Mouse (Mus musculus) limb, embryonic 11.5 days (tissue): ENCODE measurements around the gene Efcab3. TPM values are rescaled to one million over a fixed set of nuclear protein-coding genes. Genes with fewer than 3 reads are reported as not detected.

ENCODE experiments used
- ATAC-seq: fragments of 200-750 bp; cut with Nextera tagmentation; 2 replicates; pipeline ENCODE4 v1.8.0; 2017; ENCODE audit warnings: low read depth; ENCODE audit not compliant: insufficient number of reproducible peaks, low FRiP score, low TSS enrichment
- DNase-seq: peaks from one replicate; pipeline ENCODE4 v3.0.0-alpha.2; 2015; ENCODE audit warnings: low spot score
- H3K27ac ChIP-seq: fragments of 300-500 bp; sonication (generic); replicated peaks from 2 replicates; pipeline ENCODE4 v1.5.1; 2014; ENCODE audit warnings: low read depth, mild to moderate bottlenecking, low read length
- H3K27me3 ChIP-seq: fragments of 300-500 bp; sonication (generic); 2 replicates; pipeline ENCODE4 v1.6.1; 2014; ENCODE audit warnings: mild to moderate bottlenecking, low read length, mixed read lengths; ENCODE audit not compliant: control insufficient read depth, insufficient read depth
- H3K36me3 ChIP-seq: fragments of 300-500 bp; sonication (generic); 2 replicates; pipeline ENCODE4 v1.6.1; 2014; ENCODE audit warnings: mild to moderate bottlenecking, low read length, moderate library complexity, mixed read lengths; ENCODE audit not compliant: control insufficient read depth, insufficient read depth
- H3K4me1 ChIP-seq: fragments of 300-500 bp; sonication (generic); 2 replicates; pipeline ENCODE4 v1.6.1; 2014; ENCODE audit warnings: low read length, mixed read lengths; ENCODE audit not compliant: control insufficient read depth, insufficient read depth
- H3K4me2 ChIP-seq: fragments of 300-500 bp; sonication (generic); 2 replicates; pipeline ENCODE4 v1.6.1; 2014; ENCODE audit warnings: low read depth, mild to moderate bottlenecking, moderate library complexity; ENCODE audit not compliant: severe bottlenecking
- H3K4me3 ChIP-seq: fragments of 300-500 bp; sonication (generic); 2 replicates; pipeline ENCODE4 v1.5.1; 2014; ENCODE audit warnings: low read depth, low read length
- H3K9ac ChIP-seq: fragments of 300-500 bp; sonication (generic); 2 replicates; pipeline ENCODE4 v1.6.1; 2014; ENCODE audit warnings: mild to moderate bottlenecking, low read length
- H3K9me3 ChIP-seq: fragments of 300-500 bp; sonication (generic); 2 replicates; pipeline ENCODE4 v1.6.1; 2016; ENCODE audit warnings: low read length; ENCODE audit not compliant: control insufficient read depth
- WGBS: fragments of 180-500 bp; shearing (Covaris S2); extraction: QIAGEN DNeasy Blood & Tissue Kit; methylation state at CpG from one replicate; pipeline ENCODE4 v1.1.7; 2014; 5-methylcytosine and 5-hydroxymethylcytosine counted together
- polyA plus RNA-seq: library from polyadenylated mRNA; unstranded; fragments of >200 nt; fragmentation: Nextera tagmentation; extraction: Ambion mirVana; gene quantifications from 2 replicates; pipeline ENCODE4 v1.2.1, GENCODE M21; 2014

Gene Efcab3
- polyA plus RNA-seq, 1 experiment from 2014 or later: not detected

DNA sequence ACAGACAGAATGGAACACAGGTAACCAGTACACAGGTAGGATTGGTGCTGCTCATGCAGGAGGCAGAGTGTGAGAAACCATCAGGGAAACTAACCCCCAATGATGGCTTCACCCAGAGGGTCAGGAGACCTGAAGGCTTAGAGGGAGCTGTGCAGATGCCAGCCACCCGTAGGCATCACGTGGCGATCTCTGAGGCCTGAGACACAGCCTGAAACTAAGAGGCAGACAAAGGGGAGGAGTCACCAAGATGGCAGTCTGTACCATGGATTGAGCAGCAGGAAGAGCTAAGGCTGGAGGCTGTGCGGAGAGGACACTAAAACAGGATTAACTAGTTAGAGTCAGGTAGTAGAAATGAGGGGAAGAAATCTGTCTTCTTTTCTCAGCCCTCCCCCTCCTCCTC is 87.3 kb downstream of the Efcab3 start:
- H3K27ac ChIP-seq: no peak overlapping the region
- H3K9ac ChIP-seq: no peak overlapping the region
- peaks cover 26% of the 10 kb centered on the region for H3K4me1 ChIP-seq
- no peak for DNase-seq
- H3K36me3 ChIP-seq: no peaks in the 10 kb centered on the region
- H3K9me3 ChIP-seq: no peaks in the 10 kb centered on the region
- no peak overlapping the region for H3K4me2 ChIP-seq
- no peak for ATAC-seq
- 64% methylated on average over 4 of the region's 4 CpGs for WGBS
- H3K4me3 ChIP-seq: no peak overlapping the region
- 0 out of 2 replicates have a peak, but pooled peaks cover 2% of the 10 kb centered on the region for H3K27me3 ChIP-seq

GRCm38 (mm10) chr11:105151226-105152016 is 88.0 kb downstream of the Efcab3 start:
- H3K27me3 ChIP-seq: no peaks in the 10 kb centered on the region
- 0 out of 2 replicates have a peak overlapping the region, but pooled peaks have one; percentile 1 for H3K4me2 ChIP-seq
- no peak overlapping the region for H3K9ac ChIP-seq
- ATAC-seq (peak; percentile 66), DNase-seq (peak; percentile 77)
- H3K36me3 ChIP-seq: no peaks in the 10 kb centered on the region
- 11% methylated on average over 17 of the region's 19 CpGs for WGBS
- no peak overlapping the region for H3K27ac ChIP-seq
- H3K9me3 ChIP-seq: no peaks in the 10 kb centered on the region
- H3K4me3 ChIP-seq: 0 out of 2 replicates have a peak overlapping the region, but pooled peaks have one; percentile 1
- peaks cover 26% of the 10 kb centered on the region for H3K4me1 ChIP-seq

GRCm38 (mm10) chr11:105152017-105152300 is 88.6 kb downstream of the Efcab3 start:
- no peak overlapping the region for H3K27ac ChIP-seq
- WGBS: 54% methylated on average over 2 of the region's 4 CpGs
- no peaks in the 10 kb centered on the region for H3K27me3 ChIP-seq
- no peak for ATAC-seq
- H3K9me3 ChIP-seq: no peaks in the 10 kb centered on the region
- H3K4me3 ChIP-seq: no peak overlapping the region
- peaks cover 26% of the 10 kb centered on the region for H3K4me1 ChIP-seq
- no peak for DNase-seq
- no peak overlapping the region for H3K4me2 ChIP-seq
- no peaks in the 10 kb centered on the region for H3K36me3 ChIP-seq
- H3K9ac ChIP-seq: no peak overlapping the region

DNA sequence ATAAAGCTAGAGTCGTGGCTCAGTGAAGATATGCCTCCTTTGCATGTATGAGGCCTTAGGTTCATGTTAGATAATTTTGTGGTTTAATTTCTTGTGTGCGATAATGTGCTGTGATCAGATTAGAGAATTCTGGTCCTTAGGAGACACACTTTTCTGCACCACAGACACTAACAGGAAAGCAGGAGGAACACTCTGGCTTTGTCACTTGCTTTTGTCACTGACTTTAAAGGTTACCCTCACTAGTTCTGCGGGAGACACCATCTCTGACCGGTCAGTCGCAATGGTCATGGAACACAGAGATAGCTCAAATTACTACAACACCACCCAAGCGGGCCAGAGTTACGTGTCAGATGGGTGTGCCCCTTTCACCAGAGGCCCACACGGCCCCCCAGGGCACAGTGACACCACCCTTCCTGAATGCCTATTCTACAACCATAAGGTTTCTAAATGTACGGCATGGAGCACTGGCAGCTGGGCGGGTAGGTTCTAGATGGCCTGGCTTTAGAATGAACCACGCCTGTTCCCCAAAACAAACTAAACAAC is 89.0 kb downstream of the Efcab3 start:
- no peak overlapping the region for H3K27ac ChIP-seq
- no peak overlapping the region for H3K4me3 ChIP-seq
- ATAC-seq (no peak), DNase-seq (no peak)
- 59% methylated on average over 11 of the region's 11 CpGs for WGBS
- no peak overlapping the region for H3K9ac ChIP-seq
- no peaks in the 10 kb centered on the region for H3K9me3 ChIP-seq
- H3K27me3 ChIP-seq: no peaks in the 10 kb centered on the region
- H3K4me1 ChIP-seq: peaks cover 26% of the 10 kb centered on the region
- no peaks in the 10 kb centered on the region for H3K36me3 ChIP-seq
- H3K4me2 ChIP-seq: no peak overlapping the region

DNA sequence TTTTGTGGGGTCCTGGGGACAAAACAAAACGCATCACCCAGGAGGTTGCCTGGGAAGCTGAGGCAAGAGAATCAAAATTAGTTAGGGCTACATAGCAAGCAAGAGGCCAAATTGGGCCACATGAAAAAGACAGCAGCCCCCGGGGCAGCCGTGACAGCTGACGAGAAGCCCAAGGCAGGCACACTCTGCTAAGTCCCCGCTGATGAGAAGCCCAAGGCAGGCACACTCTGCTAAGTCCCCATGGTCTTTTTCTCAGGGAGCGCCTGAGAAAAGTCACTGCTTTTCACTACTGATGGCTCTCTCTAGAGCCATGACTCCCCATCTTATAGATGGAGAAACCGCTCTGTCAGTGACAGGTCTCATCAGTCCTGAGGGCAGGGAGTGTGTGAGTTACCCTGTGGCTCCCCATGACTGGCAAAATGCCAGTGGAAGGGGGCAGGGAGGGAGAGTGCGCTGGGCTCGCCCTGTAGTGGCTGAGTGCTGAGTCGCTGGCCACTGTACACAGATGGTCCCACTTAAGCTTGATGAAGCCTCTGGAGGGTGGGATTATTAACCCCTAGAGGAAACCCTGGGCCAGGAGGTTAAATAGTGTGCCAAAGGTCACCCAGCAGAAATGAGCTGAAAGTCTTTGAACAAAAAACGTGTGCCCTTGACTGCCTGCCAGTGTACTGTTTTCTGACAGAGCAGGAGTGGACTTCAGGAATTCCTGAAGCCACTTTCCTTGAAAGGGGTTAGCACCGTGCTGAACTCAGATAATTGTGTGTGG is 89.9 kb downstream of the Efcab3 start:
- Histone ChIP-seq H3K4me3 (no peak overlapping the region), H3K27me3 (no peaks in the 10 kb centered on the region), H3K27ac (no peak overlapping the region), H3K4me2 (no peak overlapping the region), H3K9ac (no peak overlapping the region), H3K9me3 (no peaks in the 10 kb centered on the region), H3K4me1 (peaks cover 26% of the 10 kb centered on the region), H3K36me3 (no peaks in the 10 kb centered on the region)
- ATAC-seq (peak; percentile 74), DNase-seq (peak; percentile 80)
- WGBS: 12% methylated on average over 12 of the region's 12 CpGs

GRCm38 (mm10) chr11:105155915-105156314 is 92.5 kb downstream of the Efcab3 start:
- ATAC-seq: no peak
- H3K9ac ChIP-seq: no peak overlapping the region
- WGBS: 34% methylated on average over 4 of the region's 4 CpGs
- H3K4me1 ChIP-seq: peaks cover 26% of the 10 kb centered on the region
- no peak overlapping the region for H3K27ac ChIP-seq
- H3K4me2 ChIP-seq: no peak overlapping the region
- H3K27me3 ChIP-seq: no peaks in the 10 kb centered on the region
- no peak for DNase-seq
- no peaks in the 10 kb centered on the region for H3K9me3 ChIP-seq
- no peak overlapping the region for H3K4me3 ChIP-seq
- no peaks in the 10 kb centered on the region for H3K36me3 ChIP-seq

DNA sequence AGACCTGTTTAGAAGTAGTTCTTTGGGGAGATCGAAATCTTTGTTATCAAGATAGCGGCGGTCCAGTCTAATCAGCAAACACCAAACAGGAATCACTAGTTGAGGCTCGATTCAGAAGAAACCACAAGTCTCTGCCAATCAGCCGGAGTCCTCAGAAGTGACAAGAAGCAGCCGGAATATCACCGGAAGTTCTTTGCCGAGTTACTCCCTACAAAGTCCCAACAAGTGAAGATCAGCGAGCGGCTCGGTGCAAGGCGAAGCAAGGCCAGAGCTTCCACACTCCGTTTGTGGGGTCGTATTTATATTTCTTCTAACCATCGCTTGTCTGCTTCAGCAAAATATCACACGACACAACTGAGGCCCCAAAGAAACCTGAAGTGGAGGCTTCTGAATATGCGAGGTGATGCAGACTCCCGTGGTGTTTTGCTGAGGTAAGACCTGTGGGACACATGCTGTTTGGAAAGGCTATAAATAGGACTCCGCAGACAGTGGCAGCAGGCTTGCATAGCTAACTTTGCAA is 93.4 kb downstream of the Efcab3 start:
- Histone ChIP-seq H3K27me3 (no peaks in the 10 kb centered on the region), H3K4me3 (no peak overlapping the region), H3K27ac (no peak overlapping the region), H3K36me3 (no peaks in the 10 kb centered on the region), H3K4me1 (peaks cover 20% of the 10 kb centered on the region), H3K4me2 (no peak overlapping the region), H3K9ac (no peak overlapping the region), H3K9me3 (no peaks in the 10 kb centered on the region)
- 85% methylated on average over 19 of the region's 19 CpGs for WGBS
- ATAC-seq (no peak), DNase-seq (no peak)

GRCm38 (mm10) chr11:105158047-105158446 is 94.7 kb downstream of the Efcab3 start:
- no peak overlapping the region for H3K4me3 ChIP-seq
- ATAC-seq (no peak), DNase-seq (no peak)
- peaks cover 11% of the 10 kb centered on the region for H3K4me1 ChIP-seq
- H3K36me3 ChIP-seq: no peaks in the 10 kb centered on the region
- H3K27me3 ChIP-seq: no peaks in the 10 kb centered on the region
- H3K9ac ChIP-seq: no peak overlapping the region
- H3K9me3 ChIP-seq: 0 out of 2 replicates have a peak, but pooled peaks cover 2% of the 10 kb centered on the region
- H3K4me2 ChIP-seq: no peak overlapping the region
- no peak overlapping the region for H3K27ac ChIP-seq
